Mouse (Mus musculus) hindbrain, embryonic 11.5 days (tissue): ENCODE data around the gene Usp18. TPM values are rescaled to one million over a fixed set of nuclear protein-coding genes. Genes with fewer than 3 reads are reported as not detected.
A peak's percentile ranks its signal among the peaks of the same experiment; 100 is the strongest.

Experiments
- ATAC-seq: fragments of 200-750 bp; cut with Nextera tagmentation; 2 replicates; pipeline ENCODE4 v1.8.0; 2017; ENCODE audit warnings: mild to moderate bottlenecking, moderate TSS enrichment, moderate library complexity; ENCODE audit not compliant: low FRiP score
- DNase-seq: peaks from one replicate; pipeline ENCODE4 v3.0.0-alpha.2; 2015; ENCODE audit warnings: low spot score
- H3K27ac ChIP-seq: fragments of 300-500 bp; sonication (generic); 2 replicates; pipeline ENCODE4 v1.5.1; 2014; ENCODE audit warnings: mild to moderate bottlenecking, low read depth, low read length
- H3K27me3 ChIP-seq: fragments of 300-500 bp; sonication (generic); 2 replicates; pipeline ENCODE4 v1.6.1; 2014; ENCODE audit warnings: mild to moderate bottlenecking, low read length, moderate library complexity, mixed read lengths; ENCODE audit not compliant: control insufficient read depth, insufficient read depth
- H3K36me3 ChIP-seq: fragments of 300-500 bp; sonication (generic); 2 replicates; pipeline ENCODE4 v1.6.1; 2014; ENCODE audit warnings: mild to moderate bottlenecking, low read length, moderate library complexity, mixed read lengths; ENCODE audit not compliant: control insufficient read depth, insufficient read depth
- H3K4me1 ChIP-seq: fragments of 300-500 bp; sonication (generic); replicated peaks from 2 replicates; pipeline ENCODE4 v1.6.1; 2014; ENCODE audit warnings: low read length, mixed read lengths; ENCODE audit not compliant: control insufficient read depth, insufficient read depth
- H3K4me2 ChIP-seq: fragments of 300-500 bp; sonication (generic); replicated peaks from 2 replicates; pipeline ENCODE4 v1.6.1; 2014; ENCODE audit warnings: mild to moderate bottlenecking, low read depth, low read length
- H3K4me3 ChIP-seq: fragments of 300-500 bp; sonication (generic); 2 replicates; pipeline ENCODE4 v1.5.1; 2014; ENCODE audit warnings: low read depth, low read length
- H3K9ac ChIP-seq: fragments of 300-500 bp; sonication (generic); 2 replicates; pipeline ENCODE4 v1.6.1; 2014; ENCODE audit warnings: low read depth, low read length
- H3K9me3 ChIP-seq: fragments of 300-500 bp; sonication (generic); 2 replicates; pipeline ENCODE4 v1.6.1; 2016; ENCODE audit warnings: low read length; ENCODE audit not compliant: control insufficient read depth
- WGBS: fragments of 180-500 bp; shearing (Covaris S2); extraction: QIAGEN DNeasy Blood & Tissue Kit; methylation state at CpG from one replicate; pipeline ENCODE4 v1.1.7; 2014; 5-methylcytosine and 5-hydroxymethylcytosine counted together
- polyA plus RNA-seq: library from polyadenylated mRNA; unstranded; fragments of >200 nt; fragmentation: Nextera tagmentation; extraction: Ambion mirVana; gene quantifications from 2 replicates; pipeline ENCODE4 v1.2.1, GENCODE M21; 2014

Usp18 gene
- polyA plus RNA-seq, result 1.2 and 1.3 TPM in 2 replicates

GRCm38 (mm10) chr6:121245127-121246036 is at the start of gene Usp18:
TSS of gene Usp18 (plus strand) at chr6:121245906.
- Histone ChIP-seq H3K27ac (no peak within 1 kb of the TSS), H3K4me2 (peak within 1 kb of the TSS; percentile 47), H3K4me3 (peak within 1 kb of the TSS; percentile 45), H3K9me3 (no peaks in the 10 kb centered on the region), H3K27me3 (0 out of 2 replicates have a peak, but pooled peaks cover 2% of the 10 kb centered on the region), H3K4me1 (no peaks in the 10 kb centered on the region), H3K36me3 (no peaks in the 10 kb centered on the region), H3K9ac (peak within 1 kb of the TSS; percentile 40)
- WGBS, result 11% methylated on average over 35 of the region's 35 CpGs
- DNase-seq (peak; percentile 85), ATAC-seq (peak; percentile 92)

- Histone ChIP-seq H3K4me3 (no peak overlapping the region), H3K9me3 (no peaks in the 10 kb centered on the region), H3K9ac (no peak overlapping the region), H3K36me3 (no peaks in the 10 kb centered on the region), H3K4me1 (no peaks in the 10 kb centered on the region), H3K4me2 (no peak overlapping the region), H3K27me3 (no peaks in the 10 kb centered on the region), H3K27ac (no peak overlapping the region)
- peak; percentile 13 for DNase-seq
- WGBS, result 63% methylated on average over 9 of the region's 9 CpGs
- no peak for ATAC-seq
Measured at GRCm38 (mm10) chr6:121197807-121198365, 47.8 kb upstream of the Usp18 start.

- no peak overlapping the region for H3K4me2 ChIP-seq
- 81% methylated on average over 3 of the region's 4 CpGs for WGBS
- H3K27me3 ChIP-seq, result no peaks in the 10 kb centered on the region
Measured at GRCm38 (mm10) chr6:121200458-121200857, 45.2 kb upstream of the Usp18 start.

GRCm38 (mm10) chr6:121202026-121202425 is 43.7 kb upstream of the Usp18 start:
- Histone ChIP-seq H3K27ac (no peak overlapping the region), H3K27me3 (no peaks in the 10 kb centered on the region), H3K9me3 (no peaks in the 10 kb centered on the region), H3K4me1 (no peaks in the 10 kb centered on the region), H3K4me2 (no peak overlapping the region), H3K9ac (no peak overlapping the region), H3K36me3 (no peaks in the 10 kb centered on the region), H3K4me3 (no peak overlapping the region)
- ATAC-seq, result no peak
- no peak for DNase-seq
- 72% methylated on average over 5 of the region's 5 CpGs for WGBS

More at GRCm38 (mm10) chr6:121200458-121200857, 45.2 kb upstream of the Usp18 start:
- Histone ChIP-seq H3K9me3 (no peaks in the 10 kb centered on the region), H3K27ac (no peak overlapping the region), H3K4me1 (no peaks in the 10 kb centered on the region), H3K36me3 (no peaks in the 10 kb centered on the region), H3K9ac (no peak overlapping the region), H3K4me3 (no peak overlapping the region)
- DNase-seq (no peak), ATAC-seq (no peak)

GRCm38 (mm10) chr6:121206481-121206880 is 39.2 kb upstream of the Usp18 start:
- Histone ChIP-seq H3K4me3 (no peak overlapping the region), H3K27me3 (peaks cover 8% of the 10 kb centered on the region), H3K36me3 (no peaks in the 10 kb centered on the region), H3K9me3 (no peaks in the 10 kb centered on the region), H3K4me2 (no peak overlapping the region), H3K27ac (no peak overlapping the region), H3K4me1 (peaks cover 2% of the 10 kb centered on the region; the same call in 1 of the 2 replicates), H3K9ac (no peak overlapping the region)
- ATAC-seq, result no peak
- no peak for DNase-seq
- 88% methylated on average over 5 of the region's 5 CpGs for WGBS

- Histone ChIP-seq H3K36me3 (no peaks in the 10 kb centered on the region), H3K27me3 (peaks cover 13% of the 10 kb centered on the region), H3K4me1 (peaks cover 2% of the 10 kb centered on the region; the same call in 1 of the 2 replicates), H3K9ac (no peak overlapping the region), H3K9me3 (no peaks in the 10 kb centered on the region), H3K27ac (no peak overlapping the region), H3K4me2 (no peak overlapping the region), H3K4me3 (no peak overlapping the region)
- 89% methylated on average over 2 of the region's 2 CpGs for WGBS
- DNase-seq (no peak), ATAC-seq (no peak)
Measured at GRCm38 (mm10) chr6:121209584-121209983, 36.1 kb upstream of the Usp18 start.

GRCm38 (mm10) chr6:121210149-121210925 is 35.4 kb upstream of the Usp18 start, which contains the start of gene Tuba8:
TSS of gene Tuba8 (plus strand) at chr6:121210696.
- Histone ChIP-seq H3K4me2 (peak within 1 kb of the TSS; percentile 91), H3K4me3 (peak within 1 kb of the TSS; percentile 39), H3K4me1 (peaks cover 2% of the 10 kb centered on the region; the same call in 1 of the 2 replicates), H3K9me3 (no peaks in the 10 kb centered on the region), H3K9ac (peak within 1 kb of the TSS; percentile 40; the same call in 1 of the 2 replicates), H3K27me3 (peaks cover 13% of the 10 kb centered on the region), H3K27ac (no peak within 1 kb of the TSS), H3K36me3 (no peaks in the 10 kb centered on the region)
- DNase-seq (no peak), ATAC-seq (peak; percentile 80)
- WGBS, result 5% methylated on average over 30 of the region's 30 CpGs

- DNase-seq (peak; percentile 46), ATAC-seq (peak; percentile 22)
- no peaks in the 10 kb centered on the region for H3K36me3 ChIP-seq
- H3K9ac ChIP-seq, result peak overlapping the region; percentile 40; the same call in 1 of the 2 replicates
- peaks cover 13% of the 10 kb centered on the region for H3K27me3 ChIP-seq
- under 1% methylated on average over 12 of the region's 12 CpGs for WGBS
- peak overlapping the region; percentile 39 for H3K4me3 ChIP-seq
- peak overlapping the region; percentile 91 for H3K4me2 ChIP-seq
- peaks cover 2% of the 10 kb centered on the region; the same call in 1 of the 2 replicates for H3K4me1 ChIP-seq
- H3K27ac ChIP-seq, result no peak overlapping the region
- H3K9me3 ChIP-seq, result no peaks in the 10 kb centered on the region
Measured at GRCm38 (mm10) chr6:121210926-121211289, 34.8 kb upstream of the Usp18 start.
